Mouse (Mus musculus): ENCODE data around the gene Ccdc12.
"Not testable (repeated sequence)": the region's sequence is repeated elsewhere in the genome, so short reads cannot be mapped to it uniquely, and the experiment has no call there.

Ccdc12 gene

DNA sequence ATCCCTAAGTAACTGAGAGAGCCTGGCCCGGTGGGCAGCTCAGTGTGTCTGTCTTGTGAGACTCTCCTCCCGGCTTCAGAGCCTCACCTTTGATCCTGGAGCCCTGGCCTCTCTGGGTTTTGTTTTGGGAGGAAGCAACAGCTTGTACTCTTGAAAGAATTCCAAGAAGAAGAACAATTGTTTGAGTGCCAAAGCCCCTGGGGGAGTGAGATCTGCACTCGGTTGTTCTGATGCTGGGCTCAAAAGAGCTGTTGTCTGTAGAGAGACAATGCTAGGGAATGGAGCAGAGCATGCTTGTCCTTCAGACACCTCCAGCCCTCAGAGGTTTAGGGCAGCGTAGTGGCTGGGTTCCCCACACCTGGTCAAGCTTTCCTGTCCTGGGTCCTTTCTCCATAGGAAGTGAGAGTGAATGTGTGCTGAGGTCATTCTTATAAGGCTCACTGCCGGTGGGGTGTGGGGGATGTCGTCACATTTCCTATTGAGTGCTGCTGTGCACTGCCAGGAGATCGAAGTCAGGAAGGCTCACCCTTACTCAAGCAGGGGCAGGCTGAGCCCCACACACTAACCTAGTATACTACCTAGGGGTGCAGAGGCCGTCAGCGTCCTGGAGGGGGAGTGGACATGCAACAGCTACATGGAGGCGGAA, 16.9 kb downstream of the Ccdc12 start:
- DNase-seq (ENCODE audit: low spot score), result no peak

DNA sequence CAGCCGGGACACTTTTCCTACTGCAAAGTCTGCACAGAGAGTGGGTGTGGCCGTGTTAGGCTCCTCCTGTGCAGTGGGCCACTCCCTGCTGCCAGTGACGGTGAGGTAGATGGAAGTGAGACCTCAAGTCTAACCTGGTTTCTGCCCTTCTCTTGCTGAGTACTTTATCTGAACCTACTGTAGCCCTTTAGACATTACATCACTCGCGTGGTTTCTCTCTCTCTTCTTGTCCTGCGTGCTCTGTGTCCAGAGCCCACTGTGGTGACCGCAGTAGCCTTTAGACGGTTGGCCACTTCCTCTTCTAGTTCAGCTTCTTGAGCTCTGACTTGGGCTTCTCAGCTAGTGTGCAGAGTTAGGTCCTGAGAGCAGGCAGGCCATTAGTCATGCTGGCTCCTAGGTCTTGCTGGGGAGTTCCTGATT, 20.2 kb downstream of the Ccdc12 start:
- no peak for DNase-seq (ENCODE audit: low spot score)

DNA sequence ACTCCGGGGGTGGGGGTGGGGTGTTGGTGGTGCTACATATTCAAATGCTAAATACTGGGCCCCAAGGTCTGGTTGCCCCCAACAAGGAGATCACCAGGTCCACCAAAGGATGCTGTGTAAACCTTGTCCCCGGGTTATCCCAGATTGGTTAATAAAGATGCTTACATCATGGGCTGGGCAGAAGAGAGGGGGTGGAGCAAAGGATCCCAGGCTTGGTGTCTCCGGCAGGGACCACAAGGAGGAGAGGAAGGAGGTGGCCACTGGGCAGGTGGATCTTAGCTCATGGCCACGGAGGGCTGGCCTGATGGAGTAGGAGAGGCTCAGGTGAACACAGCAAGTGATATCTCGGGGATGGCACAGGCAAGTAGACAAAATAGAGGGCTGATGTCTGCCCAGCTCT, 22.6 kb downstream of the Ccdc12 start:
- no peak for DNase-seq (ENCODE audit: low spot score)

DNA sequence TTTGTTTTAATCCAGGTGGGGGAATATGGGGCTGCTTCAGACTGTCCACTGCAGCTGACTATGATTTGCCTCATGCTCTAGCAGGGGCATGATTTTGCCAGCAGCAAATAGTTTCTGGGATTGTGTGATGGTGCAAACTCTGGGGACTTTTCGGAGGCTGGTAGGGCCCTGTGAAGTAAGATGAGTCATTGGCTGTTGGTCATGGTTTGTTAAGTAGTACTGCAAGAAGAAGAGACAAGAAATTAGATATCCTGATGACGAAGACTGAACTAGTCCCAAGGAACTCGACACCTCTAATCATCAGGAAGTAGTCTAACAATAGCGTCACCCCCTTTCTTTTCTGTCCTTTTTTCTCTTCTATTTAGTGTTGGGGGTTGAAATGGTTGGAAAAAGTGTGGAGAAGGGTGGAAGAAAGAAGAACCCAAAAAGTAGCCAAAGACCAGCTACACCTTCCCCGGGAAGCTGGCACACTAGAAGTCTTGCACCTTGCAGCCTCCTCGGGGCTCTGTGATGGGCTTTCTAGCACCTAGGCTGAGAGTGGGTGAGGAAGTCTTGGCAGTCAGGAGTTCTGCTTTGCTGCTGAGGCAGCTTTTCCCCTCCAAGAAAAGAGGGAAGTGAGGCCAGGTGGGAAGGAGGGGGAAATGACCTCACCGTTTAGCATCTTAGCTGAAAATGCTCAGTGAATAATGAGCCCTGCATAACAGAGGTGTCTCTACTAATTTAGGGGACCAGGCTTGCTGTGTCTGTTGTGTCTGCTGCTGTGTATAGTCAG, 24.6 kb downstream of the Ccdc12 start:
- no peak for DNase-seq (ENCODE audit: low spot score)

DNA sequence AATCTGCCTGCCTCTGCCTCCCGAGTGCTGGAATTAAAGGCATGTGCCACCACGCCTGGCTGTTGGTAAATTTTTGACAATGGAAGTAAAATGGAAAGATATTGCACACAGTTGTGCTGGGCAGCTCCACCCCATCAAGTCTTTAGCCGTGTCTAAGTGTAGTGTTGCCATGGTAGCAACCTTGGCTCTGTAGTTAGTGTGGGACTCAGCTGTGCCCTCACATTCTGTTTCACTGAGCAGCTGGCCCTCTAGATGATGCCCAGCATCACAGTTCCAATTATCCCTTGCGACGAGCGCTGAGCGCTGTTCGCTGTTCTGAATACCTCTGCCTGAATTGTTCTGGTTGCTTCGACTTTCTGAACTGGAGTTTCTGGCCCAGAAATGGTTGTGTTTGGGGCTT, 25.5 kb downstream of the Ccdc12 start:
- no peak for DNase-seq (ENCODE audit: low spot score)

DNA sequence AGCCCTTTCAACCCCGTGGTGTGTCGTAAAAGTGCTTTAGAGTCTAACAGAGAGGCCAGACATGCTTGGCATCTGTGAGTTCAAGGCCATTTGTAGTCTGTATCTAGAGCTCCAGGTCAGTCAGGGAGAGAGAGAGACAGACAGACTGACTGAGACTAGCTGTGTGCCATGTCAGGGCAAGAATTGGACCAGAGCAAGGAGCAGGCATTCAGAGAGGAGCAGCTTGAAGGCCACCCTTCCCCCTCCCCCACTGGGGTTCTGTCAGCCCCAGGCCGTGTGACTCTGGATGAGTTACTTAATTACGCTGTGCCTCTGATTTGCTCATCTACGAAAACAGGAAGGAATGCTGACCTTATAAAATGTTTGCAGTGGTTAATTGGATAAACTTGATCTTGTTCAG, 26.0 kb downstream of the Ccdc12 start:
- DNase-seq (ENCODE audit: low spot score), result no peak

DNA sequence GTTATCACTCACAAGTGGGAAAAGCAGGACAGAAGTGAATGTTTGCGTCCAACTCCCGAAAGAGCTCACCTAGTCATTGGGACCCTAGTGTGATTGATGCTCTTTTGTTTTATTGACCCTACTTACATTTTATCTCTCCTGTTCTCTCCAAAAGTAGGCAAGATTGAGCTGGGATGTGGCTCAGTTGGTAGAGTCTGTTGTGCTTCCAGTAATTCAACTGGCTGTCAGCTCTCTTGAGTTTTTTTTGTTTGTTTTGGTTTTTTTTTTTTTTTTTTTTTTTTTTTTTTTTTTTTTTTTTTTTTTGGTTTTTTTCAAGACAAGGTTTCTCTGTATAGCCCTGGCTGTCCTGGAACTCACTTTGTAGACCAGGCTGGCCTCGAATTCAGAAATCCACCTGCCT, 26.4 kb downstream of the Ccdc12 start:
- DNase-seq (ENCODE audit: low spot score), result not testable (repeated sequence)

DNA sequence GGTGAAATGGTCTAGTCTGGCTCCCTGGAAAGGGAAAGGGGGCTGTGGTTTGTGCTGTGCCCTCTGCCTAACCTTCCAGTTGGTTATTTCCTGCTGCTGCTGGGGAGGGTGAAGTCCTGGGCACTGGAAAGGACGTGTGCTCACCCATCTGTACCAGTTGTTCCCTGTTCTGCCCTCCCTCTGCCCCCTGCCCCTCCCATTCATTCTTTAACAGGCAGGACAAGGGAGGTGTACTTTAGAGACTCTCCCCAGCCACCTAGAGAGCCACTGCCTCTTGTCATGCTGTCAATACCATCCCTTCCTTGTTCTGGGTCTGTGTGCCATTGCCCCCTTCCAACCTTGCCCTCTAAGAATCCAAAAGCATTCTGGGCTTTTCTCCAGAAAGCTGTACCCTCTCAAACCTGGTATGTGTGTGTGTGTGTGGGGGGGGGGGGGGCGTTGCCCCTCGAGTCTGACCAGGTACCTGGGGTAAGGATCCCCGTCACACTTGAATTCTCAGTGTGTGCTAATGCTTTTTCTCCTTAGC, 27.3 kb downstream of the Ccdc12 start:
- no peak for DNase-seq (ENCODE audit: low spot score)

DNA sequence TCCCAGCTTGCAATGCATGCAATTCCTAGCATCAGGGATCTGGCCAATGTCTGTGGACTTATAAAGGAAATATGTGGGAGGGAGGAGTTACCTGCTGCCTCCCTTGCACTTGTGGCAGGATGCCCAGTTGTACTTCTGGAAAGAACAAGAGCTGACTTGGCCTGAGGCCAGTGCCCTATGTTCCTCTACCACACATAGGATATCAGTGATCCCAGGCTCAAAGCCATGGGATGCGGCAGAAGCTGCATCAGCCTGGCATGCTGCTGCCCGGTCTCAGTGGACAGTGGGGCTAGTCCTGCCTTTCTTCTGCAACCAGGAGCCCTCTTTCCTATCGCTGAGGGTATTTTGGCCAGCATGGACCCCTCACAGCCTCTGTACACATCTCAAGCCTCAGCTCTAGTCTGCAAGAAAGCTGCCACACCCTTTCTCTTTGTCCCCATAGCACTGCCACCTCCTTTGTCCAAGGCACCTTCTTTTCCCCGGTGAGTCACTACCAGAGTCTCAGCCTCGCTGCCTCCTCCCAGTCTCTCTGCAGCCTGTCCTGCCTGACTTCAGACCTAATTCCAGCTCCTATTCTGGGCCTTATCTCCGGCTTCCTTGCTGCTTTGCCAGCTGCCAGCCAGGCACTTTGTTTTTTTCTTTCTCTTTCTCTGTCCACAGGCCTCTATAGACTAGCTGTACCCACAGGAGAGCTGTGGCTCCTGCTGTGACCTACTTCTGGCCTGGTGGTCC, 28.0 kb downstream of the Ccdc12 start:
- peak; percentile 78 for DNase-seq (ENCODE audit: low spot score)

DNA sequence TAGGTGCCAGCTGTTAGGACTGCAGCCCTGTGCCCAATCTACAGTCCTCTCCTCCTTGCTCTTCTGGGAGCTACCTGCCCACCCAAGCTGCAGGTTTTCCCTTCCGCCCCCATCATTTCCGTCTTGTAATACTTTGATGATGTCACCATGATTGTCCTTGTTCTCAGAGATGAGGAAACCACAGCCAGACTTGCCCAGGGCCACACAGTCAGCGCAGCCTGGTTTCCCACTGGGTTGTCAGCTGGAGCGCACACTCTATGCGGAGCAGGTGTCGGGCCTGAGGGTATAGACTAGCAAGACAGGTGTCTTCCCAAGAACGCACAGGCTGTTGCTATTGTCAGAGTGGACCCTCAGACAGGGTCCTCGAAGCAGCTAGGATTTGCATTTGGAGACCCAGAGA, 28.9 kb downstream of the Ccdc12 start:
- no peak for DNase-seq (ENCODE audit: low spot score)

DNA sequence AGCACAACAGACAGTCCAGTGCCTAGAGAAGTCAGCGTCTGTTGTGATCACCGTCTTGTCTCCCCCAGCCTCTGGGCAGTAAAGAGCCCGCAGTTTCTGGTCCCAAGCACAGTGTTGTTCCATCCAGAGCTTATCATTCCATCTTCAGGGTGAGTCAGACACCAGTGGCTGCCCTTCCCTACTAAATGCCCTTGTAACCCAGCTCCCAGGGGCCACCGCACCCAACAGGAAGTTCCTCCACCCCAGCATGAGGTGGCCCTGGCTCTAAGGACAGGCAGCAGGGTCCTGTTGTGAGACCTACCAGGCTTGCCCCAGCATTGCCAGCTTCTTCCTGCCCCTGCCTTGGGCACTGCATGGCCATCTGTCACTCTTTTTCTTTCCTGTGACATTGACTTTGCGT, 29.3 kb downstream of the Ccdc12 start:
- DNase-seq (ENCODE audit: low spot score), result no peak

DNA sequence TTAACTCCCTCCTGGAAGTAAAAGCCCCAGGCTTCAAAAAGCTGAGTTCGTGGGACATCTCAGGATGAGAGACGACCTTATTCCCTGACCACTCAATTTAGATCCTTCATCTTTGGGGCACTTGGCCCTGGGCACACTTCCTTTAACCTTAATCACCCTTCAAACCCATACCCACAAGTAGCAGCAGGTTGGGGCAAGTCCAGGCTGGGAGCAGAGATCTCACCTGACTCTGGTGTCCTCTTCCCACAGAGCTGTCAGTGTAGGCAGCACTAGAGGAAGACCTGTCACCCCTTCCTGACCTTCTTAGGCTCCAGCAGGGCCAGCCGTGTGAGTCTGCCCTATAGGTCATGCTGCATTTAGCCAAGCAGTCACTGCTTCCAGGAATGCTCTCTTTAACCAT, 30.2 kb downstream of the Ccdc12 start:
- DNase-seq (ENCODE audit: low spot score), result no peak

DNA sequence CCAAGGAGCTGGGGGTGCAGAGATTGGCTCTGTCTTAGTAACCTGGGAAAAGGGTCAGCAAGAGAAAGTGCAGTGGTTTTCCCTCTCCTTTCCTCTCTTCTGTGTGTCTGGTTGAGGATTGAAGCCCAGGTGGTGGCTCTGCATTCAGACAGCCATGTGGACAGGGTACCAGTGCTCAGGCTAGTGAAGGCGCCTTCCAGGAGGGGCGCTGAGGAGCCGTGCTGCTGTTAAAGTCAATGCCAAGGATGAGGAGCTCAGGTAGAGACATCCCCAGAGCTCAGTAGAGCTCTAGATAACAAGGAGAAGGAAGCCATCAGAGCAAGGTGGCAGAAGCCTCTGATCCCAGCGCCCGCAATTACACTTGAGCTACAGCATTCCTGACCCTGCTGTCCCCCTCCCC, 30.8 kb downstream of the Ccdc12 start:
- DNase-seq (ENCODE audit: low spot score), result no peak

DNA sequence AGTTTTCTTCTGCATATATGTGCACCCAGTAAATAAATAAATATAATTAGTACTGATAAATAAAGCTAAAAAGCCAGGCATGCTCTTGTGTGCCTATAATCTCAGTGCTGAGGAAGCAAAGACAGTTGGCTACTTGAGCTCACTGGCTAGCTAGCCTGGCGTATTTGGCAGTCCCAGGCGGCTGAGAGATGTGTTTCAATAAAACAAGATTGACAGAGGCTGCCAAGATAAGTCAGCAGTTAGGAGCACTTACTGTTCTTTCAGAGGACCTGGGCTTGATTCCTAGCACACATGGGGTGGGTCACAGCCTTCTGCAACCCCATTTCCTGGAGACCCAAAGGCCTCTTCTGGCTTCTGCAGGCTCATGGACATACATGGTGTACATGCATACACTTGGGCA, 31.5 kb downstream of the Ccdc12 start:
- no peak for DNase-seq (ENCODE audit: low spot score)

DNA sequence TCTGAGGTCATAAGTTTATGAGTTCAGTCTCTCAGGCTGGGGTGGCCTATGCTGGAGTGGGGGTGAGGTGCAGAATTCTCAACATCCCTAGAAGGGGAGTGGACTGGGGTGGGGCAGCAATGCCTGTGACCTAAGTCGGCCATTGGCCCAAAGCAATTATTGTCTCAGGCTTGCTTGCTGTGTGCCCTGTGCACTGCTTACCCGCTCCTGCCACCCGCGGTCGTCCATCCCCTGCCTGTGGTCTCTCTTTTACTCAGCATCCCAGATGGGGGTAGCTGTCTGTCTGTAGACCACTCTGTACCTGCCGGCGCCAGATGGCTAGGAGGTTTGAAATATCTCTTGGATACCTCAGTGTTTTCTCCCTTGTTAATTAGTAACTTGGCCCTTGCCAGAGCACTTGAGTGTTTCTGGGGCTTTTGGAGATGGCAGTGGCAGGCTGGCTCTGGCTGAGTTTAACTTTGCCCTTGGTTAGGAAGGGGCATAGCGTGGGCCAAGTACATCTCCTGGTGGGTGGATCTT, 33.0 kb downstream of the Ccdc12 start:
- DNase-seq (ENCODE audit: low spot score), result no peak

DNA sequence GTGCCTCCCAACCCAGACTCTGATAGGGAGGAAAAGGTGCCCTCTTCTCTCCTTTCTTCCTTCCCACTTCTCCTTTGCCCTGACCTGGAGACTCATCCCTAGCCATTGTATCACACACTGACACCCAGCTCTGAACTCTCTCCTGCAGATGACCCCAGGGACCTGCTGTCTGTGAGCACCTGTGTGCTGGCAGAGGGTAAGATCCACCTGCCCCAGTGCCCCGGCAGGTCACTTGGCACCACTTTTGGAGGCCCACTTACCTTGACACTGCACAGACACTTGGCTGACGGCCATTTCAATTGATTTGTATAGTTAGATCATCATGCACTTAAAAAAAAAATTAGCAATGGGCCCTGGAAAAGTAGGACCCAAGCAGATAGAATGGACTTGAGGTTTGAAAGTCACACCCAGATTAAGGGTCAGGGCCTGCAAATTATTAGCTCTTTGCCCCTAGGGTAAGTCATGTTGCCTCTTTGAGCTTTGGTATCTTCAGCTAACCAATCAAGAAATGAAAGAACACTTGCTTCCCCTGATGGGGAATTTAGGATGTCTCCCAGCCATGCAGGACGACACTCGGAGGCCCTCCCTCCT, 39.0 kb downstream of the Ccdc12 start:
- no peak for DNase-seq (ENCODE audit: low spot score)

DNA sequence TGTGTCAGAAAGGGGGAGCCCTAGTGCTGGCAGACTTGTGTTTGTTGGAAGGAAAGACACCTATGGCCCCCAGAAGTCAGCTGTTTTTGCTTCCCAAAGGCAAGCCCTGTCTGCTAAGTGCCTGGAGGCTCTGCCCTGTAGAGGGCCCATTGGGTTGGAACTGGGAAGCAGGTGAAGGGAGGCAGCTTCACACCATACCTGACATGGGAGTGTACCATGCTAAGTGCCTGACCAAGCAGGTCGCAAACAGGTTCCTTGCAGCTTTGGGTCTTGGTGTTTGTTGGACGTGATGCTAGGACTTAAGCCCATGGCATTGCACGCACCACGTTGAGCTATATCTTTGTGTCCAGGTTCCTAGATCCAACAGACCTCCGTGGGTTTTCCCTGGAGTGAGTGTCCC, 40.1 kb downstream of the Ccdc12 start:
- DNase-seq (ENCODE audit: low spot score), result no peak

DNA sequence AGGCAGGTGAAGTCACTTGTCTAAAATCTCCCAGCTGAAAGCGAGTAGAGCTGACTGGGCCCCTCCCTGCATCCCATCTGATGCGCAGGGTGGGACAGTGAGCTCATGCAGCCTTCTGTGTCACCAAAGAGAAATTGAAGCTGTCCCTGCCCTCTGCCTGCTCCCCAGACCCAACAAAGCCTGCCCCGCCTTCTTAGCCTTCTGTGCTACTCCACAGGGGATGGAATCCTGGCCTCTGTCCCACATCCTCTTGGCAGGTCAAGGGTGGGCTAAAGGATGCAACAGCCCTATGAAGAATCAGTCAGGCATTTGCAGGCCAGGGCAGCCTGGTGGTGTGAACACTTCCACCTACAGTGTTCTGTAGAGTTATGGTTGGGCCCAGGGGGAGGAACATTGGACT, 41.2 kb downstream of the Ccdc12 start:
- no peak for DNase-seq (ENCODE audit: low spot score)

DNA sequence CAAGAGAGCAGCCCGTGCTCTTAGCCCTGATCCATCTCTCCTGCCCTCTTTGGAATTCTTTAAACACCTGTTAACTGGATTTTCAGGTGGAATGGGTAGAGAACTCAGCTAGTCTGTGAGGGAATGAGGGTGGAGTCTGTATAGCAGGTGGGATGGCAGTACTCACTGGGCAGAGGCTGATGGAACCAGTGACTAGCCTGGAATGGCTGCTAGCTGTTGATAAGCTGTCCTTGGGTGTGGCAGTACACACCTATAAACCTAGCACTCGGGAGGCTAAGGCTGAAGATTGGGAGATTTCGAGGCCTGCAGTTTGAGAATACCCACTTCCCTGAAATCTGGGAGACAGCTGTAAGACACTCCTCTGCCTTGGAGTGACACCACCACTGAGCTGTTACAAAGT, 43.3 kb downstream of the Ccdc12 start:
- DNase-seq (ENCODE audit: low spot score), result no peak

DNA sequence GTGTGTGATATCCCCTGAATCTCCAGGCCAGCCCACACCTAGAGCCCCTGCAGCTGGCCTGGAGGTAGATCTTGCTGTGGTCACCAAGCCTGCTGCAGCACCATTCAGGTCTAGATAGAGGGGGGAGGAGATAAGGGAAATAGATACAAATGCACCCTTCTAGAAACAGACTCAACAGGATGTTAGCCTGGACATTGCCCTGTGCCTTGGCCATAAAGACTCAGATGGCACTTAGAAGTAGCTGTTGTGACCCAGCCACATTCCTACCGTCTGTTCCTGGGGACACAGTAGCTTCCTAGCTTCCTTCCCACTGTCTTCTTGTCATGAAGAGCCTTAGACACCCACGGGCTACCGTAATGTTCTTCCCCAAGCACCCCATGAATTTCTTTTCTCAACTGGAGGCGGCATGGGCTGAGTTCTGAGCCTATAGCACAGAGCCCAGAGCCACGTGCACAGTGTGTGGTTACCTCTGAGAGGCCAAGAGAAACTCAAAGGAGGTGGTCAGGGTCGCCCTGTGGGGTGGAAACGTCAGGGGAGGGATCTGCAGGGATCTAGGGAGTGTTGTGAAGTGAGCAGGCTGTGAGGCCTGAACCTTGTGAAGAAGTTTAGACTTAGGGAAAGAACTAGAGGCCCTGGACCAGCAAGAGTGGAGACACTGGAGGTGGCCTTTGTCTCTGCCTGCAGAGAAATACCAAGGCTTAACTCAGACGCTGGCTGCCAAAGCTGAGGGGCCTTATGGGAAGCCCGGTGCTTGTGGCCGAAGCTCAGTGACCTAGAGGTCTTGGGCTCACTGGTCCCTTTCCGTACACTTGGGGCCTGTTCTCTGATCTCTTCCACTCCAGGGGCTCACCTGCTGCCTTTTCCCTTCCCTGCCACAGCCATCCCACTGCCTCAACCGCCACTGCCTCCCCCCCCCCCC, 45.1 kb downstream of the Ccdc12 start:
- DNase-seq (ENCODE audit: low spot score), result no peak

DNA sequence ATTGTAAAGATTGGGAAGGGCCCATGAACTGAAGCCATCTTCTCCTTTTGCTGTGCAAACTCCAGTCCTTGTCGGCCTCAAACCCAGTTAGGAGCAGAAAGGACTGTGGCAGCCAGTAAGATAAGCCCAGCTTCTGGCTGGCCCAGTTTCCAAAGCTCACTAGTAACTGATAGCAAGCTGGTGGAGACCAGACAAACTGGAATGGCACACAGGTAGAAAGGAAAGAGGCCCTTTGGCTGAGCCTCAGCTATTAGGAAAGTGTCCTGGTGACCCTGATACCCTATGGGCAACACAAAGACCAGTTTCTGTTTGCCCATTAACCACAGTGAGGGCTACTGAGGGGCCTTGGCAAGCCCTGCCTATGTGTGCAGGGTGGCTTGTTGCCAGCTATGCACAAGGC, 46.5 kb downstream of the Ccdc12 start:
- DNase-seq (ENCODE audit: low spot score), result no peak
